ENCODE assay signal across 8 mouse cellular contexts in genomic region chr2:66123756-66124589, GRCm38 (mm10). TPM values are rescaled to one million over a fixed set of nuclear protein-coding genes. Genes with fewer than 3 reads are reported as not detected.
DNase-seq lines count a peak whose midpoint lies in the region; ATAC-seq lines count a peak whose summit lies in the region.

No protein-coding gene starts in this region.

- under 1% methylated on average over 50 of the region's 57 CpGs for WGBS in heart, embryonic 11.5 days (ENCODE audit: insufficient replicate concordance)
- under 1% methylated on average over 57 of the region's 57 CpGs for WGBS in midbrain, embryonic 15.5 days

- peak overlapping the region; percentile 99 for H3K4me2 ChIP-seq in heart, embryonic 11.5 days
- peak overlapping the region; percentile 100 for H3K4me2 ChIP-seq in midbrain, embryonic 15.5 days

- H3K9ac ChIP-seq in heart, embryonic 11.5 days (ENCODE audit: low read depth, low read length) = no peak overlapping the region
- H3K9ac ChIP-seq in midbrain, embryonic 15.5 days = peak overlapping the region; percentile 63

- no peaks in the 10 kb centered on the region for H3K4me1 ChIP-seq in heart, embryonic 11.5 days (ENCODE audit: control insufficient read depth, insufficient read depth, low read length)
- H3K4me1 ChIP-seq in midbrain, embryonic 15.5 days = peaks cover 8% of the 10 kb centered on the region

- no peak; the same call in 1 of the 2 replicates for ATAC-seq in heart, embryonic 11.5 days (replicated peaks; ENCODE audit: insufficient number of reproducible peaks, low FRiP score, low TSS enrichment)
- peak; percentile 79 for ATAC-seq in midbrain, embryonic 15.5 days (replicated peaks)

- H3K9me3 ChIP-seq in heart, embryonic 11.5 days (replicated peaks; ENCODE audit: control insufficient read depth, low read length) = no peaks in the 10 kb centered on the region
- no peaks in the 10 kb centered on the region for H3K9me3 ChIP-seq in midbrain, embryonic 15.5 days

- intact Hi-C loops in left cerebral cortex, postnatal 4 days (cut with DNase I) = no loop called here

- H3K36me3 ChIP-seq in heart, embryonic 11.5 days (ENCODE audit: control insufficient read depth, insufficient read depth, low read length) = no peaks in the 10 kb centered on the region
- no peaks in the 10 kb centered on the region for H3K36me3 ChIP-seq in midbrain, embryonic 15.5 days (replicated peaks)

- peak overlapping the region; percentile 66 for H3K4me3 ChIP-seq in heart, embryonic 11.5 days (ENCODE audit: low read depth, low read length)
- peak overlapping the region; percentile 77 for H3K4me3 ChIP-seq in midbrain, embryonic 15.5 days

- DNase-seq in heart, adult 11 months = no peak
- DNase-seq in ES-CJ7 (ENCODE audit: low read depth, low spot score) = peak; percentile 8
- peak; percentile 58 for DNase-seq in embryo, embryonic 9.5 days (ENCODE audit: extremely low spot score)
- DNase-seq in heart, postnatal 4 days = peak; percentile 12
- peak; percentile 21 for DNase-seq in left cerebral cortex, postnatal 4 days
- DNase-seq in testis, postnatal 14 days (ENCODE audit: low spot score) = peak; percentile 10

- peaks cover 31% of the 10 kb centered on the region for H3K27me3 ChIP-seq in heart, embryonic 11.5 days (ENCODE audit: control insufficient read depth, insufficient read depth, low read length)
- peaks cover 18% of the 10 kb centered on the region for H3K27me3 ChIP-seq in midbrain, embryonic 15.5 days (replicated peaks)

- H3K27ac ChIP-seq in heart, embryonic 11.5 days (ENCODE audit: low read depth, low read length) = no peak overlapping the region
- no peak overlapping the region for H3K27ac ChIP-seq in midbrain, embryonic 15.5 days

RNA-seq across cellular contexts. Expression of gene Galnt3, which starts 0.8 kb away (rescaled TPM):
- polyA plus RNA-seq in heart, embryonic 11.5 days (2014; fragmentation: Nextera tagmentation; extraction: Ambion mirVana) = 0.34 and 0.49 TPM in 2 replicates
- total RNA-seq in heart, postnatal 4 days (2021) = not detected
- total RNA-seq in left cerebral cortex, postnatal 4 days (2021) = 1 to 10 TPM; 4.0 to 4.5 TPM
- 1.6 and 2.0 TPM in 2 replicates for polyA plus RNA-seq in midbrain, embryonic 15.5 days (2015; fragmentation: Nextera tagmentation; extraction: Ambion mirVana)
